Mouse (Mus musculus) left cerebral cortex, postnatal 36 days (tissue): Measurements from ENCODE around the gene Rpa2. TPM values are rescaled to one million over a fixed set of nuclear protein-coding genes. Genes with fewer than 3 reads are reported as not detected.

Experiments
- total RNA-seq, 2 experiments: library from RNA; stranded (reverse); gene quantifications; 2 replicates each; pipeline ENCODE4 v1.2.3; 2021

Rpa2 gene
- total RNA-seq, 2 experiments from 2014 or later: 13.3 to 14.9 TPM

Other genes starting within 250 kb of the Rpa2 start
- 100 to 1,000 TPM; 457 to 501 TPM for gene Atpif1, start 234.7 kb upstream of the Rpa2 start, total RNA-seq
- 100 to 1,000 TPM in 1 of 2 experiments, 10 to 100 TPM in 1; 88.6 to 101 TPM for gene Dnajc8, start 232.8 kb upstream of the Rpa2 start, total RNA-seq
- 1 to 10 TPM; 1.1 to 1.8 TPM for gene Ptafr, start 204.3 kb upstream of the Rpa2 start, total RNA-seq
- 10 to 100 TPM; 27.4 to 30.4 TPM for gene Eya3, start 129.3 kb upstream of the Rpa2 start, total RNA-seq
- gene Xkr8, start 35.8 kb upstream of the Rpa2 start, total RNA-seq: 1 to 10 TPM; 2.7 to 3.6 TPM
- 1 to 10 TPM; 2.5 to 5.0 TPM for gene Smpdl3b, start 11.1 kb upstream of the Rpa2 start, total RNA-seq
- 1 to 10 TPM in 1 of 2 experiments, under 1 TPM in 1; 0.89 to 1.3 TPM for gene Themis2, start 28.1 kb downstream of the Rpa2 start, total RNA-seq
- 10 to 100 TPM; 42.7 to 45.9 TPM for gene Ppp1r8, start 74.8 kb downstream of the Rpa2 start, total RNA-seq
- gene Stx12, start 116.2 kb downstream of the Rpa2 start, total RNA-seq: 100 to 1,000 TPM in 1 of 2 experiments, 10 to 100 TPM in 1; 96.5 to 101 TPM
- gene Fam76a, start 154.2 kb downstream of the Rpa2 start, total RNA-seq: 10 to 100 TPM; 49.9 to 57.7 TPM
- gene Fgr, start 205.8 kb downstream of the Rpa2 start, total RNA-seq: under 1 TPM in 1 of 2 experiments, not detected in 1; 0.17 TPM
- 100 to 1,000 TPM in 1 of 2 experiments, 10 to 100 TPM in 1; 91.3 to 110 TPM for gene Ahdc1, start 242.9 kb downstream of the Rpa2 start, total RNA-seq